Mouse (Mus musculus): Measurements from ENCODE around the gene Ptpra.

The Ptpra gene

DNA sequence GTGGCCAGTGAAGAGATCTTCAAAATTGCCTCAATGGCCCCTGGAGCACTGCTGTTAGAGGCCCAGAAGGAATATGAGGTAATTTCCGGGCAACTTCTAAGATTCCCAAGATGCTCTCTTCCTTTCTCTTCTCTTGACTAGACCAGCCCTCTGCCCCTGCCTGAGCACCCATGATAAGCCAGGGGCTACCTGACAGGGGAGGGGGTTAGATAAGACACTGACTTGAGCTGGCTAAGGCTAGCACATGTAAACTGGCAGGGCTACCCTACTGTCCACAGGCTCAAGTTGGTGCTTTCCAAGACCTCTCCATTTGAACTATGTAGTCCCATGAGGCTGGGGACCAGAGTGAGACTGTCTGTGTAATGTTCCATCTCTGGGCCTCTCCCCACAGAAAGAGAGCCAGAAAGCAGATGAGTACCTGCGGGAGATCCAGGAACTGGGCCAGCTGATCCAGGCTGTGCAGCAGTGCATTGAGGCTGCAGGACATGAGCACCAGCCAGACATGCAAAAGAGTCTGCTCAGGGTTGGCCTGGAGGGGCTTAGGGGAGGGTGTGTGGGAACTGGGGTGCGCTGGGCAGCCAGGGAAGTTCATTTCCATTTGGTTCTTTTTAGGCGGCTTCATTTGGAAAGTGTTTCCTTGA, 10.1 kb upstream of the Ptpra start:
- no peak for ATAC-seq (ENCODE audit: insufficient number of reproducible peaks, low FRiP score, low TSS enrichment)

DNA sequence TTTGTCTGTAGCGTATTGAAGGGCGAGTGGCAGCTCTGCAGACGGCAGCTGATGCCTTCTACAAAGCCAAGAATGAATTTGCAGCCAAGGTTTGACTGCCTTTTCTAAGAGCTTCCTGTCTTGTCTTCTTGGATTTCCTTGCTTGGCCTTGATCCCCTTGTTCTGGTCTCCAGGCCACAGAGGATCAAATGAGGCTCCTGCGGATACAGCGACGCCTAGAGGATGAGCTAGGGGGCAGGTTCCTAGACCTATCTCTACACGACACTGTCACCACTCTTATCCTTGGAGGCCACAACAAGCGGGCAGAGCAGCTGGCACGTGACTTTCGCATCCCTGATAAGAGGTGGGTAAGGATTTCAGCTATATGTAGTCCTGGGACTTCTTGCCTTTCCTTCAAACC, 7.9 kb upstream of the Ptpra start:
- no peak for ATAC-seq (ENCODE audit: insufficient number of reproducible peaks, low FRiP score, low TSS enrichment)

GRCm38 (mm10) chr2:130448449-130448848, 1.6 kb upstream of the Ptpra start:
- ATAC-seq (ENCODE audit: insufficient number of reproducible peaks, low FRiP score, low TSS enrichment): no peak

GRCm38 (mm10) chr2:130449021-130449793, 871 bp upstream of the Ptpra start:
- ATAC-seq (ENCODE audit: insufficient number of reproducible peaks, low FRiP score, low TSS enrichment): no peak

DNA sequence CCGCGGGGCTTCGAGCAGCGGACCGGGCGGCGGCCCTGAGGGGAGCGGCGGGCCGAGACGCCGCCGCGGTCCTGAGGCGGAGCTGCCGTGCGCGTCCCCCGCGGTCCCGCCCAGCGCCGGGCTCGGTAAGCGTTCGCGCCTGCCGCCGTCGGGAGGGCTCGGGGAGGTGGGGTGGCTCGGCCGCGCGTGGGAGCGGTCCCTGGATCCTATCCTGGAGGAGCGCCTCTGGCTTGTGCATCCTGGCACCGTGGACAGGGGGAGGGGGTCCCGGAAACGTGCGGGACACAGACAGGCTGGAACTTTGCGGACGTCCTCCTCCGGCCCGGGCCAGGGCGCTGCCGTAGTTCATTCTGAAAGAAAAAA, 337 bp downstream of the Ptpra start:
- ATAC-seq (ENCODE audit: insufficient number of reproducible peaks, low FRiP score, low TSS enrichment): peak; percentile 80

- ATAC-seq (ENCODE audit: insufficient number of reproducible peaks, low FRiP score, low TSS enrichment): no peak
These were observed 1.1 kb downstream of the Ptpra start for GRCm38 (mm10) chr2:130451086-130451726.

- no peak for ATAC-seq (ENCODE audit: insufficient number of reproducible peaks, low FRiP score, low TSS enrichment)
These were observed 1.6 kb downstream of the Ptpra start for GRCm38 (mm10) chr2:130451727-130452090.

GRCm38 (mm10) chr2:130452266-130452665, 2.2 kb downstream of the Ptpra start:
- no peak for ATAC-seq (ENCODE audit: insufficient number of reproducible peaks, low FRiP score, low TSS enrichment)

DNA sequence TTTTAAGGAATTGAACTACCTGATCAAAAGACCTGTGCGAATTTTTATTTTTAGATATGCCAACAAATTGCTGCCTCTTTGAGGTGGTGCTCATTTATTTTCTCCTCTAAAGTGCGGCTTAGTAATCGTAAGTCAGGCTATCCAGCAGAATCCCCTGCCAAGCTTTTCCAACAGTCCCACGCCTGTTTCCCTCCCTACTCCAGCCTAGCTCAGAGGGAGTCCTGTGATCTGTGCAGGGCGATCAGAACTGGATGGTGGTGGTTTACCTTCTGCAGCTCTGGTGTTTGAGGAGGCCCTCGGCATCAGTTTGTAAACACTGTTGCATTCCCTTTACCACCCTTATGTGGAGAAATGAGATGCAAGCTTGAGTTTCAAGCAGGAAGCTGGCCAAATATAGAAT, 3.3 kb downstream of the Ptpra start:
- no peak for ATAC-seq (ENCODE audit: insufficient number of reproducible peaks, low FRiP score, low TSS enrichment)

- peak; percentile 53; the same call in 1 of the 2 replicates for ATAC-seq (ENCODE audit: insufficient number of reproducible peaks, low FRiP score, low TSS enrichment)
These were observed 4.8 kb downstream of the Ptpra start for GRCm38 (mm10) chr2:130454748-130455370.

DNA sequence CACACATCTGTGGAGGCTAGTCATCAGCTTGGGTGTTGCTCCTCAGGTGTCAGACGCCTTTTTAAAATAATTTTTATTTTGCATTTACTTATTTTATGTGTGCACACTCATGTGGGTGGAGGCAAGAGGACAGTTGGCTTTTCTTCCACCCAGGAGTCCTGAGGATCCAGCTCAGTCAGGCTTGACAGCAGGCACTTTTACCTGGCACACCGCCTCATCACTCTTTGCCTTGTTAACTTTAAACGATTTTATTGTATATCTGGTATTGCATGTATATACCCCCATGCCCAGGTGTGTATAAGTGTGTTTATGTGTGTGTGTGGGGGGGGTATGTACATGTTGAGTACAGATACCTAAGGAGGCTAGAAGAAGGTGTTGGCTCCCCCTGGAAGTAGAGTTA, 7.8 kb downstream of the Ptpra start:
- no peak for ATAC-seq (ENCODE audit: insufficient number of reproducible peaks, low FRiP score, low TSS enrichment)

GRCm38 (mm10) chr2:130459576-130459975, 9.5 kb downstream of the Ptpra start:
- no peak for ATAC-seq (ENCODE audit: insufficient number of reproducible peaks, low FRiP score, low TSS enrichment)

GRCm38 (mm10) chr2:130461287-130462071, 11.4 kb downstream of the Ptpra start:
- ATAC-seq (ENCODE audit: insufficient number of reproducible peaks, low FRiP score, low TSS enrichment): no peak

DNA sequence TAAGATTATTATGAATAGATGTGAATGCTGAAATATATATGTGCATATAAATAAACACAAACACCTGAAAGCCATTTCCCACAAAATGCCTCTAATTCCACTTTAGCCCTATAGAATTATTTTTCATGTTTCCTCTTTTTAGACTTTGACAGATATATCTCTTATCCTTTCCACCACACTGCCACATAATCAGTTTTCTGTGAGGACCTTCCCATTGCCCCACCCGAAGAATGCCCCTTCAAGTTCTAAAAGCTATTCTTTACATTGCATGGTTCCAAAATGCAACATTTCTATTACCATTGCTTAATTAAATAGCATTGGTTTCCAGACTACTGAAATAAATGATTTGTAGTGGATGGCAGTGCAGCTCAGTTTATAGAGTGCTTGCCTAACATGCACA, 16.4 kb downstream of the Ptpra start:
- ATAC-seq (ENCODE audit: insufficient number of reproducible peaks, low FRiP score, low TSS enrichment): no peak

DNA sequence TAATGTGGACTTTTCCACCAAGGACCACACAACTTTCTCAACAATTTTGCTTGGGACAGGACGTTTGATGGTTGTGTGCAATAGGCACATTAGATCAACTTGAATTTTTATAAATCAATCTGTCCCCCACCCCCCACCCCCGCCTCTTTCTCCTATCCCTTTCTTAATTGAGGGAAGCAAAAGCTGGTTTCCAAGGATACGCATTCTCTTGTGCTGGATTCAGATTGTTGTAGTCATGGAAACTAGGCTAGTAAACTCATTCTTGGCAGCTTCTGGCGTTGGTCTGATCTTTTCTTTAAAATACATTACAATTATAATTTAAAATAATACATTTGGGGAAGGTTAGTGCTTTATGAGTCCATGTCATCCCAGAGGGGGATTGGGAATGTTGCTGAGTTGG, 19.3 kb downstream of the Ptpra start:
- no peak for ATAC-seq (ENCODE audit: insufficient number of reproducible peaks, low FRiP score, low TSS enrichment)

DNA sequence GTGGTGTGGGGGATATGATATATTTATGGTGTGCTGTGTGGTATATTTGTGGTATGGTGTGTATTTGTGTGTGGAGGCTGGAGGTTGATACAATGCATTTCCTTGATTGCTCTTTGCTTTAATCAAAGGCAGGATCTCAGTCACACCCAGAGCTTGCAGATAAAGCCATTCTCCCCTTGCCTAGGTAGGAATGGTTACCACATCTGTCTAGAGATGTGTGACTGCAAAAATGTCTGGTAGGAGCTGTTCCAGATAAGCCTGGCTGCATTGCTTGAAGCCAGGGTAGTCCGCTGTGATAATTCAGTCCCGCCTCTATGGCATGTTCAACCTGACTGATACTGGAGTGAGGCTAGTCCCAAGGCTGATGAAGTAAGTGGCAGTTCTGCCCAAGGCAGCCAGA, 19.9 kb downstream of the Ptpra start:
- no peak for ATAC-seq (ENCODE audit: insufficient number of reproducible peaks, low FRiP score, low TSS enrichment)

GRCm38 (mm10) chr2:130472908-130473510, 22.9 kb downstream of the Ptpra start:
- ATAC-seq (ENCODE audit: insufficient number of reproducible peaks, low FRiP score, low TSS enrichment): no peak

GRCm38 (mm10) chr2:130475764-130476163, 25.7 kb downstream of the Ptpra start:
- ATAC-seq (ENCODE audit: insufficient number of reproducible peaks, low FRiP score, low TSS enrichment): no peak

DNA sequence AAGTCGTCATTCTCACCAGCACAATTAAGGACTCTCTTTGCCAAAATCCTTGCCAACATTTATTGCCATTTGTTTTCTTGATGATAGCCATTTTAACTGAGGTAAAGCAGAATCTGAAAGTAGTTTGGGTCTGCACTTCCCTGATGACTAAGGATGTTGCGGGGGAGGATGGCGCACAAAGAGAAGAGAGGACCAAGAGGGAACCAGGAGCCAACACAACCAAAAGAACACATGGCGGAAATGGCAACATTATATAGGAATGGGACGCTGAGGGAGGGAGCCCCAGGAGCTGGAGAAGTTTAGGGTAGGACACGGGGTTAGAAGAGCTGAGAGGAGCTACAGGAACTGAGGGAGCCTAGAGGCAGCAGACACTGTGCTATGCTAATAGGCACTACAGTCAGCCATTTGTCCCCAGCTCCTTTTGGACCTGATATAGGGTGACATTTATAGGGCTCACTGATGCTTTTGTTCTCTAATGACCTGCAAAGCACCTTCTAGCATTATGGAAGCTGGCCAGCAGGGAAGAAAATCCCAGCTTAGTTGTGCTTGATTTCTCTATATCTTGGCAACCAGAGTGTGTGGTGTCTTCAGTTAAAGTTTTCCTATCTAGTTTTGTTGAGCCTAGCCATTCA, 26.7 kb downstream of the Ptpra start:
- ATAC-seq (ENCODE audit: insufficient number of reproducible peaks, low FRiP score, low TSS enrichment): no peak

DNA sequence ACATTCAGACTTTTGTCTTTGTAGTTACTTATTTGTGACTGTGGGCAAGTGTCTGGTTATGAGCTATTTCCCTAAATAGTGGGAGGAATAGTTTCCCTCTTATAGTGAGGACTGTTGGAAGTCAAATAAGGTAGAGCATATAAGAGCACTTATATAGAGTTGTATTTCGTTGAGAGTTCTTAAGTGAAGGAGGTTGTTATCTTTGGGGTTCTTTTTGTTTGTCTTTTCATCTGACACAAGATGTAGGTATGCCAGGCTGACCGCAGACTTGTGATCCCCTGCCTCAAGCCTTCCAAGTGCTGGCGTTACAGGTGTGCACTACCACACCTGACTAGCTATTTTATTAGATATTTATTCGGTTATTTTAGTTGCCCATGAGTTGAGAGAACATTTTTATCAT, 32.1 kb downstream of the Ptpra start:
- no peak for ATAC-seq (ENCODE audit: insufficient number of reproducible peaks, low FRiP score, low TSS enrichment)

Measured in cerebellum, adult (tissue).